Mouse (Mus musculus): Measurements from ENCODE around the gene Srpr. TPM values are rescaled to one million over a fixed set of nuclear protein-coding genes. Genes with fewer than 3 reads are reported as not detected.

Srpr gene
- polyA plus RNA-seq, 1 experiment from 2014 or later = 52.6 TPM

- no peaks in the 10 kb centered on the region for H3K27me3 ChIP-seq (replicated peaks; ENCODE audit: control insufficient read depth, insufficient read depth, low read length)
- no peak overlapping the region for H3K27ac ChIP-seq (ENCODE audit: low read length)
- H3K4me3 ChIP-seq (replicated peaks; ENCODE audit: low read length) = no peak overlapping the region
- ATAC-seq = no peak
- H3K9me3 ChIP-seq (ENCODE audit: control insufficient read depth, low read length) = no peaks in the 10 kb centered on the region
- no peak overlapping the region for H3K4me2 ChIP-seq (ENCODE audit: low read length)
- peaks cover 9% of the 10 kb centered on the region for H3K36me3 ChIP-seq (ENCODE audit: control insufficient read depth, insufficient read depth)
- H3K4me1 ChIP-seq (replicated peaks; ENCODE audit: control insufficient read depth, insufficient read depth, low read length) = no peaks in the 10 kb centered on the region
- WGBS = 90% methylated on average over 6 of the region's 6 CpGs
- H3K9ac ChIP-seq (replicated peaks; ENCODE audit: low read depth, low read length) = no peak overlapping the region
Observed at GRCm38 (mm10) chr9:35238915-35239571, 39.1 kb downstream of the Srpr start.

GRCm38 (mm10) chr9:35239734-35240133 lies 39.8 kb downstream of the Srpr start:
- WGBS = 70% methylated on average over 1 of the region's 1 CpGs
- no peak overlapping the region for H3K4me3 ChIP-seq (replicated peaks; ENCODE audit: low read length)
- H3K27ac ChIP-seq (ENCODE audit: low read length) = no peak overlapping the region
- H3K9me3 ChIP-seq (ENCODE audit: control insufficient read depth, low read length) = no peaks in the 10 kb centered on the region
- no peaks in the 10 kb centered on the region for H3K4me1 ChIP-seq (replicated peaks; ENCODE audit: control insufficient read depth, insufficient read depth, low read length)
- no peak for ATAC-seq
- H3K9ac ChIP-seq (replicated peaks; ENCODE audit: low read depth, low read length) = no peak overlapping the region
- no peaks in the 10 kb centered on the region for H3K27me3 ChIP-seq (replicated peaks; ENCODE audit: control insufficient read depth, insufficient read depth, low read length)
- no peak overlapping the region for H3K4me2 ChIP-seq (ENCODE audit: low read length)
- H3K36me3 ChIP-seq (ENCODE audit: control insufficient read depth, insufficient read depth) = peaks cover 4% of the 10 kb centered on the region

GRCm38 (mm10) chr9:35247405-35247804 lies 47.4 kb downstream of the Srpr start:
- Histone ChIP-seq H3K4me3 (replicated peaks; ENCODE audit: low read length) (no peak overlapping the region), H3K4me1 (replicated peaks; ENCODE audit: control insufficient read depth, insufficient read depth, low read length) (peaks cover 6% of the 10 kb centered on the region; the same call in 1 of the 2 replicates), H3K27ac (ENCODE audit: low read length) (no peak overlapping the region), H3K36me3 (ENCODE audit: control insufficient read depth, insufficient read depth) (peaks cover 2% of the 10 kb centered on the region; the same call in 1 of the 2 replicates), H3K27me3 (replicated peaks; ENCODE audit: control insufficient read depth, insufficient read depth, low read length) (no peaks in the 10 kb centered on the region), H3K9me3 (ENCODE audit: control insufficient read depth, low read length) (no peaks in the 10 kb centered on the region), H3K9ac (replicated peaks; ENCODE audit: low read depth, low read length) (no peak overlapping the region), H3K4me2 (ENCODE audit: low read length) (no peak overlapping the region)
- ATAC-seq = no peak
- 98% methylated on average over 2 of the region's 2 CpGs for WGBS

- no peak overlapping the region; the same call in 1 of the 2 replicates for H3K27ac ChIP-seq (ENCODE audit: low read length)
- ATAC-seq = no peak
Observed at GRCm38 (mm10) chr9:35249476-35249875, 49.5 kb downstream of the Srpr start.

GRCm38 (mm10) chr9:35257365-35257764 lies 57.4 kb downstream of the Srpr start:
- H3K27me3 ChIP-seq (replicated peaks; ENCODE audit: control insufficient read depth, insufficient read depth, low read length) = no peaks in the 10 kb centered on the region
- H3K4me1 ChIP-seq (replicated peaks; ENCODE audit: control insufficient read depth, insufficient read depth, low read length) = no peaks in the 10 kb centered on the region
- no peaks in the 10 kb centered on the region for H3K9me3 ChIP-seq (ENCODE audit: control insufficient read depth, low read length)
- no peak overlapping the region for H3K9ac ChIP-seq (replicated peaks; ENCODE audit: low read depth, low read length)
- no peak overlapping the region for H3K27ac ChIP-seq (ENCODE audit: low read length)
- ATAC-seq = no peak
- H3K4me3 ChIP-seq (replicated peaks; ENCODE audit: low read length) = no peak overlapping the region
- H3K4me2 ChIP-seq (ENCODE audit: low read length) = no peak overlapping the region
- WGBS = 95% methylated on average over 7 of the region's 7 CpGs
- no peaks in the 10 kb centered on the region for H3K36me3 ChIP-seq (ENCODE audit: control insufficient read depth, insufficient read depth)

More at GRCm38 (mm10) chr9:35249476-35249875, 49.5 kb downstream of the Srpr start:
- Histone ChIP-seq H3K9ac (replicated peaks; ENCODE audit: low read depth, low read length) (no peak overlapping the region), H3K27me3 (replicated peaks; ENCODE audit: control insufficient read depth, insufficient read depth, low read length) (no peaks in the 10 kb centered on the region), H3K36me3 (ENCODE audit: control insufficient read depth, insufficient read depth) (peaks cover 2% of the 10 kb centered on the region; the same call in 1 of the 2 replicates), H3K4me1 (replicated peaks; ENCODE audit: control insufficient read depth, insufficient read depth, low read length) (peaks cover 6% of the 10 kb centered on the region; the same call in 1 of the 2 replicates), H3K4me3 (replicated peaks; ENCODE audit: low read length) (no peak overlapping the region), H3K9me3 (ENCODE audit: control insufficient read depth, low read length) (no peaks in the 10 kb centered on the region), H3K4me2 (ENCODE audit: low read length) (no peak overlapping the region)

GRCm38 (mm10) chr9:35262418-35262817 lies 62.4 kb downstream of the Srpr start:
- no peaks in the 10 kb centered on the region for H3K27me3 ChIP-seq (replicated peaks; ENCODE audit: control insufficient read depth, insufficient read depth, low read length)
- H3K4me2 ChIP-seq (ENCODE audit: low read length) = no peak overlapping the region
- H3K9ac ChIP-seq (replicated peaks; ENCODE audit: low read depth, low read length) = no peak overlapping the region
- H3K27ac ChIP-seq (ENCODE audit: low read length) = no peak overlapping the region
- no peak overlapping the region for H3K4me3 ChIP-seq (replicated peaks; ENCODE audit: low read length)
- WGBS = 95% methylated on average over 4 of the region's 4 CpGs
- H3K9me3 ChIP-seq (ENCODE audit: control insufficient read depth, low read length) = no peaks in the 10 kb centered on the region
- peaks cover 8% of the 10 kb centered on the region for H3K4me1 ChIP-seq (replicated peaks; ENCODE audit: control insufficient read depth, insufficient read depth, low read length)
- no peak for ATAC-seq
- H3K36me3 ChIP-seq (ENCODE audit: control insufficient read depth, insufficient read depth) = no peaks in the 10 kb centered on the region

- H3K36me3 ChIP-seq (ENCODE audit: control insufficient read depth, insufficient read depth) = no peaks in the 10 kb centered on the region
- whole genome bisulfite sequencing = 100% methylated on average over 2 of the region's 2 CpGs
- no peak overlapping the region for H3K9ac ChIP-seq (replicated peaks; ENCODE audit: low read depth, low read length)
- no peaks in the 10 kb centered on the region for H3K27me3 ChIP-seq (replicated peaks; ENCODE audit: control insufficient read depth, insufficient read depth, low read length)
- no peak overlapping the region for H3K27ac ChIP-seq (ENCODE audit: low read length)
- no peaks in the 10 kb centered on the region for H3K9me3 ChIP-seq (ENCODE audit: control insufficient read depth, low read length)
- H3K4me1 ChIP-seq (replicated peaks; ENCODE audit: control insufficient read depth, insufficient read depth, low read length) = peaks cover 11% of the 10 kb centered on the region
- no peak for ATAC-seq
- no peak overlapping the region for H3K4me3 ChIP-seq (replicated peaks; ENCODE audit: low read length)
- H3K4me2 ChIP-seq (ENCODE audit: low read length) = no peak overlapping the region
Observed at GRCm38 (mm10) chr9:35263431-35263830, 63.5 kb downstream of the Srpr start.

GRCm38 (mm10) chr9:35264509-35264908 lies 64.5 kb downstream of the Srpr start:
- Histone ChIP-seq H3K4me3 (replicated peaks; ENCODE audit: low read length) (no peak overlapping the region), H3K4me1 (replicated peaks; ENCODE audit: control insufficient read depth, insufficient read depth, low read length) (peaks cover 15% of the 10 kb centered on the region), H3K27ac (ENCODE audit: low read length) (no peak overlapping the region), H3K4me2 (ENCODE audit: low read length) (no peak overlapping the region), H3K36me3 (ENCODE audit: control insufficient read depth, insufficient read depth) (no peaks in the 10 kb centered on the region), H3K9ac (replicated peaks; ENCODE audit: low read depth, low read length) (no peak overlapping the region), H3K27me3 (replicated peaks; ENCODE audit: control insufficient read depth, insufficient read depth, low read length) (no peaks in the 10 kb centered on the region), H3K9me3 (ENCODE audit: control insufficient read depth, low read length) (no peaks in the 10 kb centered on the region)
- 93% methylated on average over 3 of the region's 3 CpGs for WGBS
- no peak for ATAC-seq

GRCm38 (mm10) chr9:35267146-35267975 lies 67.4 kb downstream of the Srpr start, which contains the start of the genes Fam118b and Rpusd4:
Fam118b (minus strand) TSS chr9:35267805.
Rpusd4 (plus strand) TSS chr9:35267865.
- Histone ChIP-seq H3K4me3 (replicated peaks; ENCODE audit: low read length) (peak within 1 kb of the TSS; percentile 89), H3K9me3 (ENCODE audit: control insufficient read depth, low read length) (no peaks in the 10 kb centered on the region), H3K27me3 (replicated peaks; ENCODE audit: control insufficient read depth, insufficient read depth, low read length) (no peaks in the 10 kb centered on the region), H3K4me1 (replicated peaks; ENCODE audit: control insufficient read depth, insufficient read depth, low read length) (peaks cover 15% of the 10 kb centered on the region), H3K4me2 (ENCODE audit: low read length) (peak within 1 kb of the TSS; percentile 82), H3K9ac (replicated peaks; ENCODE audit: low read depth, low read length) (peak within 1 kb of the TSS; percentile 90), H3K36me3 (ENCODE audit: control insufficient read depth, insufficient read depth) (no peaks in the 10 kb centered on the region), H3K27ac (ENCODE audit: low read length) (peak within 1 kb of the TSS; percentile 89)
- under 1% methylated on average over 58 of the region's 62 CpGs for WGBS
- peak; percentile 96 for ATAC-seq
